Mouse (Mus musculus): Measurements from ENCODE around the gene Srrm3. TPM values are rescaled to one million over a fixed set of nuclear protein-coding genes. Genes with fewer than 3 reads are reported as not detected.

The Srrm3 gene
- polyA plus RNA-seq, 1 experiment from 2014 or later, result 0.15 TPM

DNA sequence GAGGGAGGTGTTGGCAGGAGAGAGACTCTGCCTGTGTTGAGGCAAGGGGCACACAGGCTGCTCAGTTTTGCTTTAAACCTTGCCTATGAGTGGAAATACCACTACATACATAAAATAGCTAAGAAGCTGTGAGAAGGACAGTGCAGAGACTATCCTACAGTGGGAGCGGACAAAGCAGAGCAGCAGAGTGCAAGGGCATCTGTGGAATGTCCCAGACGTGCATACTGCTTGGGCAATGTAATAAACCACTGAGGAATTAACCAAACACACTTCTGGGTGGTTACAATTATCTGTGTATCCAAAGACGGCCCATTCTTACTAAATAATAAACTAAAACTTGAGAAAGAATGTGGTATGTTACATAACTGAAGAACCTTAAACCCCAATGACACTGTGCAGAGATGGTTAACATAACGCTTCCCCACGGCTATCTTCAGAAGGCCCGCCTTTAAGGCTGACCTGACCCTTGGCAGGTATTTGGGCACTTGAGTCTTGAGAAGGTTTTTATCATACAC is 109.4 kb downstream of the Srrm3 start:
- Histone ChIP-seq H3K27ac (replicated peaks in 1 of 2; ENCODE audit: control insufficient read depth in 1 of 2, insufficient read depth in 1 of 2, low read depth in 2 of 2, low read length in 2 of 2) (peak overlapping the region; percentile 48), H3K9me3 (ENCODE audit: control insufficient read depth, low read length) (no peaks in the 10 kb centered on the region), H3K9ac (ENCODE audit: low read length) (no peak overlapping the region; the same call in 1 of the 2 replicates), H3K36me3 (ENCODE audit: control insufficient read depth, insufficient read depth, low read length) (peaks cover 67% of the 10 kb centered on the region), H3K27me3 (ENCODE audit: control insufficient read depth, insufficient read depth, low read length) (no peaks in the 10 kb centered on the region), H3K4me3 (ENCODE audit: control insufficient read depth in 1 of 2, insufficient read depth in 1 of 2, low read depth in 1 of 2, low read length in 2 of 2) (no peak overlapping the region), H3K4me1 (ENCODE audit: control insufficient read depth in 2 of 2, insufficient read depth in 2 of 2, low read length in 2 of 2) (peaks cover 26 to 45% of the 10 kb centered on the region in 2 experiments), H3K4me2 (ENCODE audit: low read length) (no peak overlapping the region; the same call in 1 of the 2 replicates)
- WGBS, result 67% methylated on average over 6 of the region's 6 CpGs
- ATAC-seq (ENCODE audit: insufficient number of reproducible peaks, insufficient read depth, low FRiP score, low read depth), result no peak

GRCm38 (mm10) chr5:135916601-135917000 is 109.9 kb downstream of the Srrm3 start:
- H3K36me3 ChIP-seq (ENCODE audit: control insufficient read depth, insufficient read depth, low read length), result peaks cover 67% of the 10 kb centered on the region
- WGBS, result 83% methylated on average over 3 of the region's 3 CpGs
- ATAC-seq (ENCODE audit: insufficient number of reproducible peaks, insufficient read depth, low FRiP score, low read depth), result no peak

DNA sequence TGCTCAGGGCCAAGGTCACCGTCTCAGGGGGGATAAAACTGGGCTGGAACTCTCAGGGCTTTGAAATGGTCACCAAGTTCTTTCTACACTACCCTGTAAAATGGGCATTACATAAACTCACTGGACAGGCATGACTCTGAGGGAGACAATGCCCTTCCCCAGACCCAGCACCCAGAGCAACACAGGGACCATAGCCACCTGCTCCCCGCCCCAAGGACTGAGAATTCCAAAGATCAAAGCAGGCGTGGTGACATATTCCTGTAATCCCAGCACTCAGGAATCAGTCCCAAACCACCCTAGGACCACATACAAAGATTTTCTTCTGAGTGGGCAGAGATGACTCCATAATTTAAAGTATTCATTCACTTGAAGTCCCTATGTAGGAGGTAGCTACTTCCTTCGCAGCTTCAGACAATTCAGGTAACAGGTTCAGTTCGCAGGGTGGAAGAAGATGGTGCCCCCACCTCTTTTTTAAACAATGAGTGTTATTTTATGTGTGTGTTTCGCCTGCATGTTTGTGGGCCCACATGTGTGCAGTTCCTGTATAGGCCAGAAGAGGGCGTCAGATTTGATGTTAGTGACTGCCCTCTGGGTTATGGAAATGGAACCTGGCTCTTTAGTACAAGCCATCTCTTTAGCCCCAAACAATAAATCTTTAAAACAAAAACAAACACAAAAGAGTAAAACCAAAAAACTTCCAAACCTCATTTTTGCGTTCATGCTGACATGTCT is 110.8 kb downstream of the Srrm3 start:
- WGBS, result 89% methylated on average over 8 of the region's 8 CpGs
- Histone ChIP-seq H3K4me1 (ENCODE audit: control insufficient read depth in 2 of 2, insufficient read depth in 2 of 2, low read length in 2 of 2) (peaks cover 26 to 41% of the 10 kb centered on the region in 2 experiments), H3K4me3 (ENCODE audit: control insufficient read depth in 1 of 2, insufficient read depth in 1 of 2, low read depth in 1 of 2, low read length in 2 of 2) (no peak overlapping the region), H3K9me3 (ENCODE audit: control insufficient read depth, low read length) (no peaks in the 10 kb centered on the region), H3K27ac (replicated peaks in 1 of 2; ENCODE audit: control insufficient read depth in 1 of 2, insufficient read depth in 1 of 2, low read depth in 2 of 2, low read length in 2 of 2) (no peak overlapping the region; a peak in 1 of 4 replicates), H3K4me2 (ENCODE audit: low read length) (no peak overlapping the region), H3K36me3 (ENCODE audit: control insufficient read depth, insufficient read depth, low read length) (peaks cover 70% of the 10 kb centered on the region), H3K9ac (ENCODE audit: low read length) (no peak overlapping the region), H3K27me3 (ENCODE audit: control insufficient read depth, insufficient read depth, low read length) (no peaks in the 10 kb centered on the region)
- ATAC-seq (ENCODE audit: insufficient number of reproducible peaks, insufficient read depth, low FRiP score, low read depth), result no peak

More at GRCm38 (mm10) chr5:135916601-135917000, 109.9 kb downstream of the Srrm3 start:
- H3K9ac ChIP-seq (ENCODE audit: low read length), result no peak overlapping the region
- H3K27me3 ChIP-seq (ENCODE audit: control insufficient read depth, insufficient read depth, low read length), result no peaks in the 10 kb centered on the region
- no peak overlapping the region for H3K4me3 ChIP-seq (ENCODE audit: control insufficient read depth in 1 of 2, insufficient read depth in 1 of 2, low read depth in 1 of 2, low read length in 2 of 2)
- H3K9me3 ChIP-seq (ENCODE audit: control insufficient read depth, low read length), result no peaks in the 10 kb centered on the region
- peaks cover 26 to 45% of the 10 kb centered on the region in 2 experiments for H3K4me1 ChIP-seq (ENCODE audit: control insufficient read depth in 2 of 2, insufficient read depth in 2 of 2, low read length in 2 of 2)
- H3K4me2 ChIP-seq (ENCODE audit: low read length), result no peak overlapping the region; the same call in 1 of the 2 replicates
- H3K27ac ChIP-seq (replicated peaks in 1 of 2; ENCODE audit: control insufficient read depth in 1 of 2, insufficient read depth in 1 of 2, low read depth in 2 of 2, low read length in 2 of 2), result peak overlapping the region in 1 of 2 experiments; percentile 48; a peak in 2 of 4 replicates

- Histone ChIP-seq H3K36me3 (ENCODE audit: control insufficient read depth, insufficient read depth, low read length) (peaks cover 73% of the 10 kb centered on the region), H3K9ac (ENCODE audit: low read length) (no peak overlapping the region), H3K4me3 (ENCODE audit: control insufficient read depth in 1 of 2, insufficient read depth in 1 of 2, low read depth in 1 of 2, low read length in 2 of 2) (no peak overlapping the region), H3K4me1 (ENCODE audit: control insufficient read depth in 2 of 2, insufficient read depth in 2 of 2, low read length in 2 of 2) (peaks cover 24 to 36% of the 10 kb centered on the region in 2 experiments), H3K4me2 (ENCODE audit: low read length) (no peak overlapping the region), H3K27me3 (ENCODE audit: control insufficient read depth, insufficient read depth, low read length) (no peaks in the 10 kb centered on the region), H3K27ac (replicated peaks in 1 of 2; ENCODE audit: control insufficient read depth in 1 of 2, insufficient read depth in 1 of 2, low read depth in 2 of 2, low read length in 2 of 2) (no peak overlapping the region), H3K9me3 (ENCODE audit: control insufficient read depth, low read length) (no peaks in the 10 kb centered on the region)
- ATAC-seq (ENCODE audit: insufficient number of reproducible peaks, insufficient read depth, low FRiP score, low read depth), result no peak
- WGBS, result 87% methylated on average over 5 of the region's 5 CpGs
Measured at GRCm38 (mm10) chr5:135918059-135918437, 111.4 kb downstream of the Srrm3 start.

- WGBS, result 89% methylated on average over 5 of the region's 5 CpGs
- Histone ChIP-seq H3K36me3 (ENCODE audit: control insufficient read depth, insufficient read depth, low read length) (peaks cover 74% of the 10 kb centered on the region), H3K9me3 (ENCODE audit: control insufficient read depth, low read length) (no peaks in the 10 kb centered on the region), H3K4me2 (ENCODE audit: low read length) (no peak overlapping the region), H3K27ac (replicated peaks in 1 of 2; ENCODE audit: control insufficient read depth in 1 of 2, insufficient read depth in 1 of 2, low read depth in 2 of 2, low read length in 2 of 2) (no peak overlapping the region), H3K27me3 (ENCODE audit: control insufficient read depth, insufficient read depth, low read length) (no peaks in the 10 kb centered on the region), H3K9ac (ENCODE audit: low read length) (no peak overlapping the region), H3K4me1 (ENCODE audit: control insufficient read depth in 2 of 2, insufficient read depth in 2 of 2, low read length in 2 of 2) (peaks cover 20 to 31% of the 10 kb centered on the region in 2 experiments), H3K4me3 (ENCODE audit: control insufficient read depth in 1 of 2, insufficient read depth in 1 of 2, low read depth in 1 of 2, low read length in 2 of 2) (no peak overlapping the region)
- ATAC-seq (ENCODE audit: insufficient number of reproducible peaks, insufficient read depth, low FRiP score, low read depth), result no peak
Measured at GRCm38 (mm10) chr5:135918593-135918992, 111.9 kb downstream of the Srrm3 start.

DNA sequence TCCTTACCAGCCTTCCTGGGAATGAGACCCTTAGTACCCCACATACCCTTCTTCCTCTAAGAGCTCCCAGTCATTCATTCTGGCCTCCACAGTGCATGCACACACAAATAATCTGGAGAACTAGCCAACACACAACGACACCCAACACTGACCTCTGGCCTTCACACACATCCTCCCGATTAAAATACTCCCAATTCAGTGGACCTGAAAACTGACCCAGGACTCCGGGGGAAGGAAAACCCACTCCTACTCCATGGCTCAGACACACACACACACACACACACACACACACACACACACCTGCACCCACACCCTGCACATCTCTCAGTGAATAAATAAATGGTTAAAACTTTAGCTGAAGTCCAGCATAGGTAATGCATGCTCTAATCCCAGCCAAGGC is 113.2 kb downstream of the Srrm3 start:
- peaks cover 10 to 19% of the 10 kb centered on the region in 2 experiments for H3K4me1 ChIP-seq (ENCODE audit: control insufficient read depth in 2 of 2, insufficient read depth in 2 of 2, low read length in 2 of 2)
- no peak overlapping the region for H3K27ac ChIP-seq (replicated peaks in 1 of 2; ENCODE audit: control insufficient read depth in 1 of 2, insufficient read depth in 1 of 2, low read depth in 2 of 2, low read length in 2 of 2)
- H3K9me3 ChIP-seq (ENCODE audit: control insufficient read depth, low read length), result no peaks in the 10 kb centered on the region
- H3K4me3 ChIP-seq (ENCODE audit: control insufficient read depth in 1 of 2, insufficient read depth in 1 of 2, low read depth in 1 of 2, low read length in 2 of 2), result no peak overlapping the region
- ATAC-seq (ENCODE audit: insufficient number of reproducible peaks, insufficient read depth, low FRiP score, low read depth), result no peak
- no peak overlapping the region for H3K9ac ChIP-seq (ENCODE audit: low read length)
- 86% methylated on average over 3 of the region's 3 CpGs for WGBS
- H3K4me2 ChIP-seq (ENCODE audit: low read length), result no peak overlapping the region
- no peaks in the 10 kb centered on the region for H3K27me3 ChIP-seq (ENCODE audit: control insufficient read depth, insufficient read depth, low read length)
- peaks cover 82% of the 10 kb centered on the region for H3K36me3 ChIP-seq (ENCODE audit: control insufficient read depth, insufficient read depth, low read length)

DNA sequence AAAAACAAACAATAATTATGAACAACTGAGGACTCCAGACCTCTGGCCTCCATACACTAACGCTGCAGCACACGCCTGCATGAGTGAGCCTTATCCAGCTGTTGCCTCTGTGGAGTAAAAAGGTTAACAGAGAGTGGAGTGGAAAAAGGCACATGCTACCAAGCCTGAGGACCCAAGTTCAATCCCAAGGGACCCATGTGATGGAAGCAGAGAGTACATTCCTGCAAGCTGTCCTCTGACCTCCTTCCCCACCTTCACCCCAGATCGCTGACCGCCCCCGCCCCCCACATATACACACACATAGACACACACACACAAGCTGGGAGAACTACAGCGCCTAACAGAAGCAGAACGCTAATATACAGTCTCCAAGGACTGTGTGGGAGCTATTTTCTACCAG is 117.2 kb downstream of the Srrm3 start:
- 96% methylated on average over 7 of the region's 7 CpGs for WGBS
- no peak for ATAC-seq (ENCODE audit: insufficient number of reproducible peaks, insufficient read depth, low FRiP score, low read depth)
- no peaks in the 10 kb centered on the region for H3K27me3 ChIP-seq (ENCODE audit: control insufficient read depth, insufficient read depth, low read length)
- H3K27ac ChIP-seq (replicated peaks in 1 of 2; ENCODE audit: control insufficient read depth in 1 of 2, insufficient read depth in 1 of 2, low read depth in 2 of 2, low read length in 2 of 2), result no peak overlapping the region
- H3K9ac ChIP-seq (ENCODE audit: low read length), result no peak overlapping the region
- no peaks in the 10 kb centered on the region for H3K9me3 ChIP-seq (ENCODE audit: control insufficient read depth, low read length)
- no peak overlapping the region for H3K4me3 ChIP-seq (ENCODE audit: control insufficient read depth in 1 of 2, insufficient read depth in 1 of 2, low read depth in 1 of 2, low read length in 2 of 2)
- H3K36me3 ChIP-seq (ENCODE audit: control insufficient read depth, insufficient read depth, low read length), result peaks cover 97% of the 10 kb centered on the region
- H3K4me1 ChIP-seq (ENCODE audit: control insufficient read depth in 2 of 2, insufficient read depth in 2 of 2, low read length in 2 of 2), result no peaks in the 10 kb centered on the region
- H3K4me2 ChIP-seq (ENCODE audit: low read length), result no peak overlapping the region
